ENCODE assay signal across 8 mouse cellular contexts in the genomic region with DNA sequence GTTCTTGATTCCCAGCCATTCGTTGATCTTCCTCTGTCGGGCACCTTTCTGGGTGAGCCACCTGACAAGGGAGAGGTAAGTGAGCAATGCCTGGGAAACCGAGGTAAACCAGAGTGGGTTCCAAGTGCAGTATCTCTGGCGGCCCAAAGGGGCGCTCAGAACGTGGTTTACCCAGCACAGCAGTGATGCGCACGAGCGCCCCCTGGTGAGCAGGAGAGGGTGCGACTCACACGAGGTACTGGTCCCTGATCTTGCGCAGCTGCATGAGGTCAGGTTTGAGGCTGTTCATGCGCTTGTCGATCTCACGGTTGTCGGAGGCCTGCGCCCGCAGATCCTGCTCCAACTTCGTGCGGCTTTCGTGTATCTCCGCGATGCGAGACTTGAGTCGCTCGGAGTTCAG. TPM values are rescaled to one million over a fixed set of nuclear protein-coding genes. Genes with fewer than 3 reads are reported as not detected.
DNase-seq lines count a peak whose midpoint lies in the region; ATAC-seq lines count a peak whose summit lies in the region.

No protein-coding gene starts in this region.

- peak; percentile 79 for ATAC-seq in megakaryocyte progenitor cell, adult 5-6 weeks (replicated peaks; ENCODE audit: poor library complexity)

- DNase-seq in T-cell, adult 2 months (ENCODE audit: low spot score) = peak; percentile 95
- DNase-seq in cerebellum, postnatal 25 days = peak; percentile 94 to 98
- peak; percentile 95 to 97 for DNase-seq in frontal cortex, postnatal 36 days (ENCODE audit: low spot score in 2 of 2)
- peak; percentile 98 for DNase-seq in induced T-regulatory cell, adult 2 months (ENCODE audit: low read depth)
- peak; percentile 86 to 95 for DNase-seq in left cerebral cortex, adult 9 months (ENCODE audit: low spot score in 2 of 2)
- peak; percentile 94 to 97 for DNase-seq in right cerebral cortex, postnatal 10 days (ENCODE audit: low spot score in 2 of 2)
- DNase-seq in urinary bladder, postnatal 14 days (ENCODE audit: low spot score) = peak; percentile 97

RNA-seq across cellular contexts. Expression of a gene that starts 7.2 kb away (rescaled TPM):
- total RNA-seq in megakaryocyte progenitor cell, adult 5-6 weeks (2015) = 5.7 and 6.0 TPM in 2 replicates
- total RNA-seq in megakaryocyte progenitor cell, adult 5-6 weeks (2017) = 18.1 and 18.5 TPM in 2 replicates

RNA-seq across cellular contexts. Expression of a gene that starts 8.6 kb away (rescaled TPM):
- 37.4 and 41.4 TPM in 2 replicates for total RNA-seq in megakaryocyte progenitor cell, adult 5-6 weeks (2015)
- total RNA-seq in megakaryocyte progenitor cell, adult 5-6 weeks (2017) = 10.2 and 10.4 TPM in 2 replicates

RNA-seq across cellular contexts. Expression of a gene that starts 14.9 kb away (rescaled TPM):
- 2.6 and 3.6 TPM in 2 replicates for total RNA-seq in megakaryocyte progenitor cell, adult 5-6 weeks (2015)
- total RNA-seq in megakaryocyte progenitor cell, adult 5-6 weeks (2017) = 2.1 and 6.6 TPM in 2 replicates

RNA-seq across cellular contexts. Expression of a gene that starts 35.5 kb away (rescaled TPM):
- total RNA-seq in megakaryocyte progenitor cell, adult 5-6 weeks (2015) = 48.7 and 50.0 TPM in 2 replicates
- 13.9 and 16.7 TPM in 2 replicates for total RNA-seq in megakaryocyte progenitor cell, adult 5-6 weeks (2017)

RNA-seq across cellular contexts. Expression of a gene that starts 38.9 kb away (rescaled TPM):
- 0.07 and 0.64 TPM in 2 replicates for total RNA-seq in megakaryocyte progenitor cell, adult 5-6 weeks (2015)
- total RNA-seq in megakaryocyte progenitor cell, adult 5-6 weeks (2017) = 1.0 and 1.7 TPM in 2 replicates

Comparison
In these comparisons a context has a peak if more than half of its experiments do, and no peak if none do; other contexts are left out.
1. Peak in every context shown above with its lines: DNase-seq and ATAC-seq.